Mouse (Mus musculus): ENCODE results near the gene Olfr1226. TPM values are rescaled to one million over a fixed set of nuclear protein-coding genes. Genes with fewer than 3 reads are reported as not detected.
"Not testable (repeated sequence)": the region's sequence is repeated elsewhere in the genome, so short reads cannot be mapped to it uniquely, and the experiment has no call there.

Olfr1226 gene
- polyA plus RNA-seq (2016; fragmentation: Nextera tagmentation; extraction: Ambion mirVana), result not detected in 2 replicates

GRCm38 (mm10) chr2:89199948-89200347 is at the start of gene Olfr1226:
Gene Olfr1226, minus strand, starts transcription at chr2:89200048.
- H3K27me3 ChIP-seq (replicated peaks), result no peaks in the 10 kb centered on the region
- no peaks in the 10 kb centered on the region for H3K36me3 ChIP-seq
- H3K4me2 ChIP-seq, result no peak within 1 kb of the TSS
- H3K4me3 ChIP-seq, result no peak within 1 kb of the TSS
- no peak within 1 kb of the TSS for H3K27ac ChIP-seq (ENCODE audit: poor library complexity, severe bottlenecking)
- H3K4me1 ChIP-seq (replicated peaks), result no peaks in the 10 kb centered on the region
- no peak for ATAC-seq (ENCODE audit: insufficient number of reproducible peaks, low FRiP score)
- no peaks in the 10 kb centered on the region for H3K9me3 ChIP-seq (replicated peaks)
- no peak within 1 kb of the TSS for H3K9ac ChIP-seq
- 64% methylated on average over 2 of the region's 2 CpGs for WGBS

- no peak overlapping the region for H3K27ac ChIP-seq (ENCODE audit: poor library complexity, severe bottlenecking)
- WGBS, result 67% methylated on average over 3 of the region's 3 CpGs
- H3K4me3 ChIP-seq, result no peak overlapping the region
- H3K36me3 ChIP-seq, result no peaks in the 10 kb centered on the region
- ATAC-seq (ENCODE audit: insufficient number of reproducible peaks, low FRiP score), result no peak
- H3K9ac ChIP-seq, result no peak overlapping the region
- H3K4me1 ChIP-seq (replicated peaks), result no peaks in the 10 kb centered on the region
- no peaks in the 10 kb centered on the region for H3K9me3 ChIP-seq (replicated peaks)
- H3K4me2 ChIP-seq, result no peak overlapping the region
- no peaks in the 10 kb centered on the region for H3K27me3 ChIP-seq (replicated peaks)
These were observed 3.4 kb downstream of the Olfr1226 start for GRCm38 (mm10) chr2:89196325-89196982.

- WGBS, result 83% methylated on average over 1 of the region's 1 CpGs
- Histone ChIP-seq H3K4me2 (no peak within 1 kb of the TSS), H3K9me3 (replicated peaks) (no peaks in the 10 kb centered on the region), H3K36me3 (no peaks in the 10 kb centered on the region), H3K9ac (no peak within 1 kb of the TSS), H3K4me3 (no peak within 1 kb of the TSS), H3K27ac (ENCODE audit: poor library complexity, severe bottlenecking) (no peak within 1 kb of the TSS), H3K4me1 (replicated peaks) (no peaks in the 10 kb centered on the region), H3K27me3 (replicated peaks) (no peaks in the 10 kb centered on the region)
- no peak for ATAC-seq (ENCODE audit: insufficient number of reproducible peaks, low FRiP score)
These were observed 25.3 kb downstream of the Olfr1226 start, which contains the start of gene Olfr1225 for GRCm38 (mm10) chr2:89174569-89174968. Gene Olfr1225, minus strand, starts transcription at chr2:89174669.

DNA sequence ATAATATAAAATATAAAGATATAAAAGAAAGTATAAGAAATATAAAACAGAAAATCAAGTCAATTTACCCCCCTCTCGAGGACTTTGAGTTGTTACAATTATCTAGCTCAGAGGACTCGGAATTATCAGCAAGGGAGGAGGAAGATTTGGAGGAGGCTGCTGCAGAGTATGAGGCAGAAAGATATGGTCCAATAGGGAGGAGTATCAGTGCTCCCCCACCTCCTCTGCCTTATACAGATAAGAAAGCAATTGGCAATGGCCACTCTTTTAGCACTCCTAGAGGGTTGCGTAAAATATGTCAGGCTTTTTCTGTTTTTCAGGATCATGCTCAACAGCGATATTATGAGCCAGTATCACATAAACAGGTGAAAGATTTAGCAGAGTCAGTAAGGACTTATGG is 35.1 kb downstream of the Olfr1226 start:
- H3K9me3 ChIP-seq (replicated peaks); H3K36me3 ChIP-seq; H3K27me3 ChIP-seq (replicated peaks); H3K27ac ChIP-seq (ENCODE audit: poor library complexity, severe bottlenecking); H3K4me3 ChIP-seq; H3K4me2 ChIP-seq; H3K4me1 ChIP-seq (replicated peaks); ATAC-seq (ENCODE audit: insufficient number of reproducible peaks, low FRiP score); H3K9ac ChIP-seq: not testable (repeated sequence)
- WGBS, result 73% methylated on average over 4 of the region's 4 CpGs

DNA sequence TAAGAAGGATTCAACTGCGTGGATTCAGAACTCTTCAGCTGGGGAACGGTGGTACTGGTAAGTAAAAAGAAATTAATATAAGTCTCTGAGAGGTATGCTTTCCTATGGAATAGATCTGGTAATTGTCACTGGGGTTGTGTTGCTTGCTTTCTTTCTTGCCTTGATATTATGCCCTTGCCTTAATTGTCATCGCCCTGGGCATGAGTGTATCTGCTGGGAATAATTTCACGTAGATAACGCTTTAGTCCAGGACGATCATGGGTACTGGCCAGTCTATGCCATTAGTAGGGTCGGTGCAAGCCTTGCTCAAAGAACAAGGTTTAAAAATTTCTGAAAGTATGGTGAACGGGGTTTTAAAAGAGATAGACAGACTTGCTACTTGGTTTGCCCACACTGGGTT is 35.9 kb downstream of the Olfr1226 start, which contains the start of gene Olfr1224-ps1:
Olfr1224-ps1 (minus strand) TSS at position 101 of the 400 bp plus-strand sequence.
- H3K4me3 ChIP-seq; H3K4me2 ChIP-seq; H3K27me3 ChIP-seq (replicated peaks); ATAC-seq (ENCODE audit: insufficient number of reproducible peaks, low FRiP score); H3K36me3 ChIP-seq; H3K9ac ChIP-seq; H3K27ac ChIP-seq (ENCODE audit: poor library complexity, severe bottlenecking); H3K9me3 ChIP-seq (replicated peaks); H3K4me1 ChIP-seq (replicated peaks): not testable (repeated sequence)
- 84% methylated on average over 8 of the region's 8 CpGs for WGBS

DNA sequence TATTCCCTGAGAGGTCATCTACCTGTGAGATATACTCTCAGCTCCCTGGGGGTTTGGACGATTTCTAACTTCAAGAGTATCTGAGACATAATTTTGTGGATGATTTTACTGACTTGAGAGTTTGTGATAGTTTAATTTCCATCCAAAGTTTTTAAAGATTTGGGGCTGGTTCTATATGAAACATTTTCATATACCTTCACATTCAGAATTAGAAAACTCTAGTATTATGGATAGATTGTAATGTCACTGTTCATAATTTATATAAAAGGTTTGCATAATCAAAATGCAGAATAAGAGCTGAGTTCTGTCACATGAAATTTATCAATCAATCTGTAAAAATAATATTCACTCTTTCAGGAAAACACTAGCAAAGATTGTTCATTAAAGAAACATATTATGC is 48.4 kb downstream of the Olfr1226 start, which contains the start of gene Olfr1223:
Olfr1223 (minus strand) TSS at position 101 of the 400 bp plus-strand sequence.
- H3K4me3 ChIP-seq, result no peak within 1 kb of the TSS
- no peaks in the 10 kb centered on the region for H3K4me1 ChIP-seq (replicated peaks)
- no peaks in the 10 kb centered on the region for H3K27me3 ChIP-seq (replicated peaks)
- H3K36me3 ChIP-seq, result no peaks in the 10 kb centered on the region
- H3K9me3 ChIP-seq (replicated peaks), result no peaks in the 10 kb centered on the region
- H3K9ac ChIP-seq, result no peak within 1 kb of the TSS
- 50% methylated on average over 1 of the region's 1 CpGs for WGBS
- no peak for ATAC-seq (ENCODE audit: insufficient number of reproducible peaks, low FRiP score)
- H3K27ac ChIP-seq (ENCODE audit: poor library complexity, severe bottlenecking), result no peak within 1 kb of the TSS
- H3K4me2 ChIP-seq, result no peak within 1 kb of the TSS

Other genes starting within 250 kb of the Olfr1226 start
- gene Olfr1212, start 246.1 kb downstream of the Olfr1226 start, polyA plus RNA-seq (2016; fragmentation: Nextera tagmentation; extraction: Ambion mirVana), result not detected in 2 replicates
- not detected in 2 replicates for gene Gm13762, start 219.8 kb downstream of the Olfr1226 start, polyA plus RNA-seq (2016; fragmentation: Nextera tagmentation; extraction: Ambion mirVana)
- gene Olfr1214, start 207.4 kb downstream of the Olfr1226 start, polyA plus RNA-seq (2016; fragmentation: Nextera tagmentation; extraction: Ambion mirVana), result not detected in 2 replicates
- gene Olfr1215, start 193.1 kb downstream of the Olfr1226 start, polyA plus RNA-seq (2016; fragmentation: Nextera tagmentation; extraction: Ambion mirVana), result not detected in 2 replicates
- gene Olfr1216, start 181.7 kb downstream of the Olfr1226 start, polyA plus RNA-seq (2016; fragmentation: Nextera tagmentation; extraction: Ambion mirVana), result not detected in 2 replicates
- not detected in 2 replicates for gene Olfr1217, start 168.0 kb downstream of the Olfr1226 start, polyA plus RNA-seq (2016; fragmentation: Nextera tagmentation; extraction: Ambion mirVana)
- not detected in 2 replicates for gene Olfr1218, start 138.9 kb downstream of the Olfr1226 start, polyA plus RNA-seq (2016; fragmentation: Nextera tagmentation; extraction: Ambion mirVana)
- not detected in 2 replicates for gene Olfr1219, start 116.5 kb downstream of the Olfr1226 start, polyA plus RNA-seq (2016; fragmentation: Nextera tagmentation; extraction: Ambion mirVana)
- not detected in 2 replicates for gene Olfr1220, start 93.2 kb downstream of the Olfr1226 start, polyA plus RNA-seq (2016; fragmentation: Nextera tagmentation; extraction: Ambion mirVana)
- gene Olfr1221, start 82.8 kb downstream of the Olfr1226 start, polyA plus RNA-seq (2016; fragmentation: Nextera tagmentation; extraction: Ambion mirVana), result not detected in 2 replicates
- not detected in 2 replicates for gene Olfr1222, start 67.0 kb downstream of the Olfr1226 start, polyA plus RNA-seq (2016; fragmentation: Nextera tagmentation; extraction: Ambion mirVana)
- gene Olfr1223, start 48.5 kb downstream of the Olfr1226 start, polyA plus RNA-seq (2016; fragmentation: Nextera tagmentation; extraction: Ambion mirVana), result not detected in 2 replicates
- gene Olfr1224-ps1, start 36.0 kb downstream of the Olfr1226 start, polyA plus RNA-seq (2016; fragmentation: Nextera tagmentation; extraction: Ambion mirVana), result not detected in 2 replicates
- not detected in 2 replicates for gene Olfr1225, start 25.4 kb downstream of the Olfr1226 start, polyA plus RNA-seq (2016; fragmentation: Nextera tagmentation; extraction: Ambion mirVana)
- not detected in 2 replicates for gene Olfr1228, start 54.0 kb upstream of the Olfr1226 start, polyA plus RNA-seq (2016; fragmentation: Nextera tagmentation; extraction: Ambion mirVana)
- not detected in 2 replicates for gene Olfr1229, start 88.0 kb upstream of the Olfr1226 start, polyA plus RNA-seq (2016; fragmentation: Nextera tagmentation; extraction: Ambion mirVana)
- gene Olfr1230, start 97.2 kb upstream of the Olfr1226 start, polyA plus RNA-seq (2016; fragmentation: Nextera tagmentation; extraction: Ambion mirVana), result not detected in 2 replicates
- gene Olfr1231, start 107.0 kb upstream of the Olfr1226 start, polyA plus RNA-seq (2016; fragmentation: Nextera tagmentation; extraction: Ambion mirVana), result not detected in 2 replicates
- not detected in 2 replicates for gene Olfr1232, start 129.6 kb upstream of the Olfr1226 start, polyA plus RNA-seq (2016; fragmentation: Nextera tagmentation; extraction: Ambion mirVana)
- gene Olfr1233, start 142.3 kb upstream of the Olfr1226 start, polyA plus RNA-seq (2016; fragmentation: Nextera tagmentation; extraction: Ambion mirVana), result not detected in 2 replicates
- gene Olfr1234, start 164.8 kb upstream of the Olfr1226 start, polyA plus RNA-seq (2016; fragmentation: Nextera tagmentation; extraction: Ambion mirVana), result not detected in 2 replicates
- gene Olfr1238, start 209.6 kb upstream of the Olfr1226 start, polyA plus RNA-seq (2016; fragmentation: Nextera tagmentation; extraction: Ambion mirVana), result not detected in 2 replicates
- not detected in 2 replicates for gene Olfr1239, start 220.4 kb upstream of the Olfr1226 start, polyA plus RNA-seq (2016; fragmentation: Nextera tagmentation; extraction: Ambion mirVana)
- not detected in 2 replicates for gene Olfr1240, start 243.0 kb upstream of the Olfr1226 start, polyA plus RNA-seq (2016; fragmentation: Nextera tagmentation; extraction: Ambion mirVana)

All from heart, embryonic 12.5 days (tissue).